Mouse (Mus musculus) activated CD4-positive, CD25-positive, alpha-beta regulatory T cell, adult 4 months (primary cell): ENCODE results near the gene Lpin1. TPM values are rescaled to one million over a fixed set of nuclear protein-coding genes. Genes with fewer than 3 reads are reported as not detected.

Source experiments
- ATAC-seq: one replicate; pipeline ENCODE4 v1.8.0; 2017
- polyA plus RNA-seq, 2 experiments: library from polyadenylated mRNA; unstranded; fragments of 100-300 nt; shearing (Covaris generic); gene quantifications; one replicate each; pipeline ENCODE4 v1.2.1; 2017

Lpin1 gene
- 10 to 100 TPM; 10.9 to 12.0 TPM for polyA plus RNA-seq

DNA sequence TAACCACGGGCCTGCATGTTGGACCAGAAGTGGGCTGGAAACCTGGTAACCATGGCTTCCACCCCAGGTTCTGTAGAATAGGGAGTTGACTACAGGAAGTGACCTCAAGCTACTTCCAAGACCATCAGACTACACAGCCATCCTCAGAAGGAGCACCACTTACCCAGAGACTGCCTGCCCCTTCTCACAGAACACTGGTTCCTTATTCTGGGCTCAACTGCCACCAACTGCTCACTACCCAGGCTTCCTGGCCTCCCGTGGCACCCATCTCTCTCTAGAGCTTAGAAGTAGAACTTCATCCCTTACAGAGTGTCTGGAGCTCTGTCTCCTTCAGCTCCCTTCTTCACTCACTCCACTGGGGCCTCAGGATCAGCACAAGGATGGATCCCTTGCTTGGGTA, at the start of gene Lpin1:
Gene Lpin1 (minus strand): TSS at position 31 of the 400 bp plus-strand sequence.
- ATAC-seq: no peak

DNA sequence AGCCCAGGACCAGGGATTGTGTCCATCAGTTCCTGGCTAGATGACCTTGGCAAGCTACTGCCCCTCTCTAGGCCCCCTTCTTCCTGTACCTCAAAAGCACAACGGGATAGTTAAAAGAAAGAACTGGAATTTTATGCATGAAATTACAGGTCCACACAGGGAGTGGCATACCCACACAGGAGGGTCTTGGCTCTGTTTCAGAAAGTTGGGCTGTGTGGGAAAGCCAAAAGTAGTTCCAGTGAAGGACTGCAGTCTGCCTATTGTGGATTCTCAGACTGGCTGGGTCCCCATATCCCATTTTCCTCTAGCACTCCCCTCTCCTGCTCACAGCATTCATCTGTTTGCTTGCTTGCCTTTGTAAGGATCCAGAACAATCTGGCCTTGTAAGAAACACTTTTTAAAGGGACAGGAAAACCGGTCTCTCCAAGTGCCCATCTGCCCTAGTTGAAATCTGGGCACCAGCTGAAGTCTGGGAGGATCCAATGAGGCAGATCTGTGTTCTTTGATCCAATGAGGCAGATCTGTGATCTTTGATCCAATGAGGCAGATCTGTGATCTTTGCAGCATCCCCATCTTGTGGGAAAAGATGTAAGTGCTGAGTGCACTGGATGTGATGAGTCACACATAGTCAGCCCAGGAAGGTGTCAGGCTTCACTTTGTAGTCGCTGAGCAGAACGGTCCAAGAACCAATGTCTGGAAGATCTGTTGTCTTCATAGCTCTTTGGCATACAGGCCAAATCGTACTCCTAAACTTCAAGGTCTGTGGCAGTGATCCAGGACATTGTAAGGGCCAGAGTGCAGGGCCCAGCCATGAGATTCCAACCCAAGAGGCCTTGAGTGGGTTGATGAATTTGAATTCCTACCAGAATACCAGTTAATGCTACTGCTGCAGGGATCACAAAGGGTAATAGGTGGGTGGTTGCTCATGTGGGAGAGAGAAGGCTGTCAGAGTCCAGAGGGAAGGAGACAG, 46.4 kb upstream of the Lpin1 start:
- ATAC-seq: no peak

- ATAC-seq: no peak
Measured at GRCm38 (mm10) chr12:16655604-16656003, 44.8 kb upstream of the Lpin1 start.

- no peak for ATAC-seq
Measured at GRCm38 (mm10) chr12:16653332-16654093, 42.7 kb upstream of the Lpin1 start, which contains the start of gene Ntsr2. Gene Ntsr2, plus strand, starts transcription at chr12:16653382.

DNA sequence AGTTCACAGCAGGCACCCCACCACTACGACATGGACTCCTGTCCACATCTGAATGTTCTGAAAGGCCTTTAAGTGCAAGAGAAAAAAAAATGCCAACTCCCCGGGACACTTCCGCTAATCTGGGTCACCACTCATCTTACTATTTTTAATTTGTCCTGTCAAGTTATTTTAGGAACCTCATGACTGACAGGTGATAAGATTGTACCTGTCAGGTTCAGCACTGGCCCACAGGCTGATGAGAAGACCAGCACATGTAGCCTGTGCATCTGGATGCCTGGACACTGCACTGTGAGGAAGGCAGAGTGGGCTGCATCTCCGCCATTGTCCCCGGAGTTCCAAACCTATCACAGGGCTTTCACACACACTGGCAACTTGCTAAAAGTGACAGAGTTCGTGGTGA, 39.1 kb upstream of the Lpin1 start:
- ATAC-seq: no peak

DNA sequence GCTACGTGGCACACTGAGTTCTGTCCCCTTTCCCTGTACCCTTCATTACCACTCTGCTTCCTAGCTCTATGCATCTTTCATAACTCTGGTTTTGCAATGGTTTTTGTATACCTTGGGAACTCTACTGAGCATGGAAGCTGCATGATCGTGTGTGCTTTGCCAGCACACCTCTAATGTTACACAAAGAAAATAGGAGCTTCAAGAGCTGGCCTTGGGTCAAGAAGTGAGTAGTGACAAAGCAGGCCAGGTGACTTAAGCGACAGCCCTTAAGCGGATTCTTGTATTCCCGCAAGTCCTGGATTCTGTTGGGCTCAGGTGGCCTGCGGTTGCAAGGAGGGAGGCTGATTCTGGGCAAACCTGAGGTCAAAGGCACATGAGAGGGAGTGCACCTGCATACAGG, 37.5 kb upstream of the Lpin1 start:
- no peak for ATAC-seq

DNA sequence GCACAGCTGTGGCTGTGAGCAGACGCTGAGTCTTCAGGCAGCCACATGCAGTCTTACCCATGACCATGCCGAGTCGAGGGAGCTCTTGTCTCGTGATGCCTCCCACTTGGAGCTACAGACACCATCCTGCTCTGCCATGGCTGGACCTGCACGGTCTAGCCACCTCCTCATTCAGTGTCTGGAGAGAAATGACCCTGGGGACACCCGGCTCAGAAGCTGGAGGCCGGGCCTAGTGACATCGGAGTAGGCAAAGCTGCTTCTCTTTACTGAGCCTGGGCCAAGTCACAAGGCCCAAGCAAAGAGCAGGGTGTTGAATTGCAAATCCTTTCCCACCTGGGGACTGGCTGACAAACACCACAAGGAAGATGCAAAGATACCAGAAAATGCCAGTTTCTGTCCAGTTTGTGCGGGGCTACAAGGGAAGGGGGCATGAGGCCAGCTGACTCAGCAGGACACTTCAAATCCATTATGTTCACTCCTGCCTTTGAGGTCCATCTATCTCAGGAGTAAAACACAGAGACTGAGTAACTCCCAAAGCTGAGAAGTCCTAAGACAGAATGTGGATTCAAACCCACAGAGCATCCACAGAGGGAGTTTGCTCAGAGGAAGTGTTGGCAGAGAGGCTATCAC, 36.1 kb upstream of the Lpin1 start:
- no peak for ATAC-seq

- ATAC-seq: no peak
Measured at GRCm38 (mm10) chr12:16644698-16645097, 33.9 kb upstream of the Lpin1 start.

- ATAC-seq: no peak
Measured at GRCm38 (mm10) chr12:16643508-16644345, 33.0 kb upstream of the Lpin1 start.

DNA sequence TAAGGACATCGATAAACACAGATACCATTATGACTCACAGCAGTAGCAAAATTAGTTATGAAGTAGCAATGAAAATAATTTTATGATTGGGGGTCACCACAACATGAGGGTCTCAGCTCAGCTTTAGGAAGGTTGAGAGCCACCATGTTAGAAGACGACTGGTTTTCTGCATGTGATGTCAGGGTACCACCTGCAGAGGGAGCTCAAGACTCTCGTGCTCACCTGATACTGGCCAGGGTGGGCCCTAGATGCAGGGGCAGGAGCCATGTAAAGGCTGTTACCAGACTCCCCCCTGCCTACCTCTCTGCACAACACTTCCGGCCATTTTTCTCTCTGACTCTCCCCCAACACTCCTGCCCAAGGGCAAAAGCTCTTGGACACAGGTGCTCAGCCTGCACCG, 31.2 kb upstream of the Lpin1 start:
- ATAC-seq: no peak

GRCm38 (mm10) chr12:16640075-16640474, 29.3 kb upstream of the Lpin1 start:
- no peak for ATAC-seq

GRCm38 (mm10) chr12:16639078-16639771, 28.5 kb upstream of the Lpin1 start:
- ATAC-seq: no peak

- ATAC-seq: no peak
Measured at GRCm38 (mm10) chr12:16635816-16636215, 25.1 kb upstream of the Lpin1 start.

DNA sequence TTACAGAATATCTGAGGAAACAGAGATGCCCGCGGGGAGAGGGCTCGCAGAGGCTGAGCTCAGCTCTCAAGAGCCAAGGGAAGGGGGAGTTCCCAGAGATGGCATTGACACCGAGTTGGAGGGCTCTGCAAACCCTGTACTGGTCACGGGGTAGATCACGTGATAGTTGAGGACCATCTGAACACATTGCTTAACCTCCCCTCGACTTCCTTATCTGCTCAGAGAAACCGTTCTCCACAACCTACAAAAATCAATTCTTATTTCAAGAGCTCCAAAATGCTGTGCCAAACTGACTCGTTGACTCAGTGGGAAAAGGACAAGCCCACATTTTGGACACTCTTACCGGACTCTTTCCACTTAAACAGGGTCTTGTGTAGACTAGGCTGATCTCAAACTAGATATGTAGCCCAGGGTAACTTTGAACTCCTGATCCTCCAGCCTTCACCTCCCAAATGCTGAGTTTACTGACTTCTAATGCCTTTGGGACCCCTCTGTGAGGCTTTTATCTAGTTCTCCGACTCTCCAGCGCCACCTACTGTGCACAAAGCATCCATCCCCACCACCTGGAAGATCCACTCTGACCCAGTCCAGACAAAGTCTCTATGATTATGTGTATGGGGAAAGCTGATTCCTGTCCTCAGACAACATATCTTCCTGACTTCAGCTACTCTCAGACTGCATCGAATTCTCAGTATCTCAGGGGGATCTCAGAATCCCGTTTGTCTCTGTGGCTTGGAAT, 23.5 kb upstream of the Lpin1 start:
- ATAC-seq: no peak

DNA sequence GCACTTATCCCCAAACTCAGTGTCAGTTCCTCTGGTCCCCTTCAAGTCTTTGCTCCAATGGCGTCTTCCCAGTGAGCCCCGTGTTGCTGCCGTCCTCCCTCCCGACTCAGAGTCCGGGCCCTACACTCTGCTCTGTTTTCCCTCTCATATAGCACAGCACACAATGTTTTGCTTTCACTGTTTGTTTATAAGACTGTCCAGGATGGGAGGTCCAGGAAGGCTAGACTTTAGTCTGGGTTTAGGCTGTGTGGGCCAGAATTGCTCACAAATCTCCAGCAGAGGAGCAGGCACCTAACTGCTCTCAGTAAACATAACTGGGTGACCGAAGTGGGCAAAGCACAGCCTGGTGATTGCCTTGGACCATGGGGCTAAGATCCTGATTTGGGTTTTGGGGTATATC, 22.5 kb upstream of the Lpin1 start:
- ATAC-seq: no peak

DNA sequence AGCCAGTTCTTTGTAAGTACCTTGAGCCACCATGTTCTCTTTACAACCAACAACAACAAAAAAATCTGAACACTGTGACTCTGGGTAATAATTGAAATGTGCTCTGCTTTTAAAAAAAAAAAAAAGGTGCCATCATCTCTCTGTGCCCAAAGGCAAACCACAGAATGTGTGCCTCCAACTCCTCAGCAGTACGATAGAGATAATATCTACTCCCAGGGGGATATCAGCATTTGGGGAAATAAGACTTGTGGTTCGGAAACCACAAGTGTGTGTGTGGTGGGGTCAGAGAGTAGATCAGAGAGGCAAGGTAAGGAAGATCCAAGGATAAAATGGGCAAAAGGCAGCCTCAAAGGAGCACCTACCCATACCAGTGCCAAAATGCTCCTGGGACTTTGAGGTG, 20.7 kb upstream of the Lpin1 start:
- ATAC-seq: no peak

GRCm38 (mm10) chr12:16630866-16631185, 20.1 kb upstream of the Lpin1 start:
- ATAC-seq: no peak

DNA sequence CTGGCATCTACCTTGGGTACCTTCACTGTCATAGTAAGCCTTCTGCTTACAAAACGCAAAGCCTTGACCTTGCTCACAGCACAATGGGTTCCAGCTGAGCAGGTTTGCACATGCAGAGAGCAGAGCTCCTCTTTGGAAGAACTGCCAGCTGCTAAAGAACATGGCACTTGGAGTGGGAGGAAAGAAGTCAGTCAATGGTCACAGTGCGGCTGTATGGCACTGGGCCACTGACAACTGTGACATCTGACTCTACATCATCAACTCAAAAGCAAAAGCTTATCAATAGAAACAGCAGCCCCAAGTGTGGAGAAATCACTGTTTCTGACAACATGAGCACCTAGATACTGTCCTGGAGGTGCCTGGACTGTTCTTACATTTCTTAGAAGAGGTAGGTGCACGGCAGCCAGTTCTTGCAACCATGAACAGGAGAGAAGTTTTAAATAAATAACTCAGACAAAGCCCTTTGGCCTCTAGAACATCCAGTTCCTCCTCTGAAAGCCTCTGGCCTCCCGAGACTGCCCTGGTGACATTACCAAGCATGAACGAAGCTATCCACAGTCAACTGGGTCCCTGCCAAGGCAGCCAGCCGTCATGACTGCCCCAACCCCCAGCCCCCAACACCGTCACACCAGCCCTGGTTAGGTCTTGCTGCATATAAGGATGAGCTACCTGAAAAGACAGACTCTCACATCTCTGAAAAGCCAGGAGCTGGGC, 19.5 kb upstream of the Lpin1 start:
- no peak for ATAC-seq

DNA sequence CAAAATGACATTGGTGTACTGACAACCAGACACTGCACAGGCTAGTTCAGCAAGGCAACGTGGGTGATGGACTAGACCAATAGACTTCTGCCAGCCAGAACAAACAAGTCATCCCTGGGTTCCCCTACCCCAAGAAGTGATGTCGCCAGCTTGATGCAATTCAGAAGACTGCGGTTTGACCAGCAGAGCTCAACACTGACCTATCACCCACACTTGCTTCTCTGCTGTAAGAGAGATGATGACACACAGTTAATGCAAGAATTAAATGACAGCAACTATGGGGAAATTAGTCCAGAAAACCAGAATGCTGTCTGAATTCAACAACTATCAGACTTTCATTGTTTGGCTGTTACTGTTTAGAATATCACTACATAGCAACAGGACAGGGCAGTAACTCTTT, 9.5 kb upstream of the Lpin1 start:
- ATAC-seq: no peak

- no peak for ATAC-seq
Measured at GRCm38 (mm10) chr12:16619453-16619852, 8.7 kb upstream of the Lpin1 start.
